Mouse (Mus musculus) thymus, adult 2 months (tissue): ENCODE results near the gene Stk24. TPM values are rescaled to one million over a fixed set of nuclear protein-coding genes. Genes with fewer than 3 reads are reported as not detected.

Source experiments
- DNase-seq: peaks from one replicate; pipeline ENCODE4 v3.0.0; 2021
- H3K27ac ChIP-seq: fragments of 200-500 bp; 2 replicates; pipeline ENCODE4 v1.5.1; 2012; ENCODE audit warnings: low read length, control low read depth; ENCODE audit not compliant: control insufficient read depth, insufficient read depth
- H3K27me3 ChIP-seq: fragments of 200-500 bp; 2 replicates; pipeline ENCODE4 v1.6.1; 2012; ENCODE audit warnings: mild to moderate bottlenecking, low read length, moderate library complexity, mixed read lengths; ENCODE audit not compliant: control insufficient read depth, insufficient read depth
- H3K36me3 ChIP-seq: fragments of 200-500 bp; 2 replicates; pipeline ENCODE4 v1.6.1; 2012; ENCODE audit warnings: mild to moderate bottlenecking, low read length, moderate library complexity; ENCODE audit not compliant: control insufficient read depth, insufficient read depth
- H3K4me1 ChIP-seq: fragments of 200-500 bp; replicated peaks from 2 replicates; pipeline ENCODE4 v1.6.1; 2012; ENCODE audit warnings: low read length; ENCODE audit not compliant: control insufficient read depth, insufficient read depth
- H3K4me3 ChIP-seq: fragments of 200-500 bp; 2 replicates; pipeline ENCODE4 v1.5.1; 2012; ENCODE audit warnings: mild to moderate bottlenecking, low read length, control low read depth, moderate library complexity; ENCODE audit not compliant: control insufficient read depth, insufficient read depth
- CTCF ChIP-seq: fragments of 200-500 bp; IDR thresholded peaks from 2 replicates; pipeline ENCODE4 v1.5.1; 2012; ENCODE audit warnings: mild to moderate bottlenecking, control low read depth, low read length, moderate library complexity, borderline replicate concordance; ENCODE audit not compliant: control insufficient read depth, poor library complexity, insufficient read depth; ENCODE audit errors: extremely low read depth
- POLR2A ChIP-seq: fragments of 200-500 bp; IDR thresholded peaks from 2 replicates; pipeline ENCODE4 v1.6.1; 2012; ENCODE audit warnings: mild to moderate bottlenecking, low read length, control low read depth, moderate library complexity; ENCODE audit not compliant: control insufficient read depth, poor library complexity, insufficient read depth; ENCODE audit errors: extremely low read depth
- WGBS: fragments of 180-500 bp; shearing (Covaris S2); methylation state at CpG from one replicate; pipeline ENCODE4 v1.1.7; 2018; 5-methylcytosine and 5-hydroxymethylcytosine counted together
- polyA plus RNA-seq: library from polyadenylated mRNA; depleted of rRNA; stranded (reverse); fragments of >200 nt; gene quantifications from 2 replicates; pipeline ENCODE4 v1.2.3, GENCODE M21; 2012

The Stk24 gene
- polyA plus RNA-seq, 1 experiment, result 57.1 TPM

DNA sequence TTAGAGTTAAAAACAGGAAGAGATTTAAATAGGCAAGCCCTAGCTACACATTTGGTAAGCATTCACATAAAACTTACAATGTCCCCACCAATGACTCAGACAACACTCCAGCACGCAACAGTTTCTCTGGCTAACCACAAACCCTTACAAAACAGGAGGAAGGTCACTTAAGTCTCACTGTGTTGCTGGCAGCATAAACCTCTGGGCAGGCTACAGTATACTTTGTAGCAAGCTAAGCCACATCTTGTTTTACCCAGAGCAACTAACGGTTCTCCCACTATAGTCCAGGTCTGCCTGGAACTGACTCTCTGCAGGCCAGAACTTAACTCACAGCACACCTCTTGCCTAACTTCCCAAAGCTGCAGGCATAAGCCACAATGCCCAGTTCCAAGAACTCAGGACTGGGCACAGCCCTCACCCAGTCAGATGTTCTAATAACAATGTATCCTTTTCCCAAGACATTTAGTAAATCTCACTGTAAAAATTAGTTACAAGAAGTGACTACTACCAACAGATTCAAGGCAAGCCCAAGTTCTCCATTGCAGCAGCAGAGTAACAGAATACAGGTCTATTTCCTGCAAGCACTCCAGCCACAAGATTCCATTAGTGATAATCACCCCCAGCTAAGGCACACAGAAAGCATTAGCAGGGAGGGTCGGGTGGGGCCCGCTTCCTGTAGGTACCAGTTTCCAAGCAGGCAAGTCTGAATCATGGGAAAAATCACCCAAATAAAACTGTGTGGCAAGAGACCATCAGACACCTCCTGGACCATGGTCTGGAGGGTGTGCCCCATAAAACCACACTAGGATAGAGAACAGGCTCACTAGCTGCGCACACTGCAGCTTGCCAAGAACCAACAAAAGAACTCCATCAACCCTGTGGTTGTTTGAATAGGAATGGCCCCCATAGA, 7.6 kb downstream of the Stk24 start:
- H3K4me3 ChIP-seq, result no peak overlapping the region
- TF ChIP-seq POLR2A, result no peak
- TF ChIP-seq CTCF, result no peak
- no peaks in the 10 kb centered on the region for H3K27me3 ChIP-seq
- peak overlapping the region; percentile 32; the same call in 1 of the 2 replicates for H3K27ac ChIP-seq
- DNase-seq, result no peak
- peaks cover 52% of the 10 kb centered on the region for H3K4me1 ChIP-seq
- WGBS, result 44% methylated on average over 5 of the region's 5 CpGs
- no peaks in the 10 kb centered on the region for H3K36me3 ChIP-seq

DNA sequence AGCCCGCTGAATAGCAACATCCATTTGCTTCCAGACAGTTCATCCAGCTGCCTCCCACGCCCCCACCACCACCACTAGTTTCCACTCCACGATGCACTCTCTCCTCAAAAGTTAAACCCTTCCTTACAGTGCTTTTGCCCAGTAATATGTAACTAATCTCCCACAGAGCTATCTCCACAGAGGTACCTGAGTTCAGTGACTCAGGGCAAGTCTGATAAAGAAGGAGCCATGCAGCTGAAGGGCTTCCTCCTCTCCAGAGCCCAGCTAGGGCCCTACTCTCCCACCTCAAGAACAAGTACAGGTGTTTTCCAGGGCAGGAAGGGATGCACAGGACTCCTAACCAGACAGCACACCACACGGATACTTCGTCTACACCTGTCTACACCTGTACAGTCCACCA, 10.4 kb downstream of the Stk24 start:
- H3K27ac ChIP-seq, result no peak overlapping the region
- H3K36me3 ChIP-seq, result no peaks in the 10 kb centered on the region
- H3K4me3 ChIP-seq, result no peak overlapping the region
- no peaks in the 10 kb centered on the region for H3K27me3 ChIP-seq
- WGBS, result 78% methylated on average over 5 of the region's 5 CpGs
- peaks cover 63% of the 10 kb centered on the region for H3K4me1 ChIP-seq
- TF ChIP-seq CTCF (no peak), POLR2A (no peak)
- DNase-seq, result no peak

DNA sequence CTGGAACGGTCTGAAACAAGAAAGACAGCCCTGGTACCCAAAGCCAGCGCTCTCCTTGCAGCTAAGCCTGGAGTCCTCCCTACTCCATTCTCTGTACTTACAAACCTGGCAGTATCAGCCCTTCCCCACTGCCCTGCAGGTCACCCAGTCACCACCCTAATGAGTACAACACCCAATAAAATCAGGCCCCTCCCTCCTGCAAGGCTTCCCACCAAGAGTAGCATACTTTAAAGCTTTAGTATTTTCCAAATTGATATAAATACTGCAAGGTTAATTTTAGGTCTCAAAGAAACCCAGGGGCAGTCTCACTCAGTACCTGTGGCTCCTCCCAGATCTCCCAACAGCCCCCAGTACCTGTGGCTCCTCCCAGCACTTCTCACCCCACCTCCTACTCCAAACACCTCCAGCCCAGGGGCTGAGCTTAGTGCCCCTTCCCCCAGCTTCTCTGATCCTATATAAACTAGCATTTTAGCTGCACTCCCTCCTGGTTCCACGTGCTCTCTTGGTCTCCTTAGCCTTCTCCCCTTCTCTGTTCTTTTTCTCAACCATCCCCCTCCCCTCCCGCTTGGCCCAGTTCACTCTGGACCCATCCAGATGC, 11.6 kb downstream of the Stk24 start:
- Histone ChIP-seq H3K4me1 (peaks cover 57% of the 10 kb centered on the region), H3K27me3 (no peaks in the 10 kb centered on the region), H3K27ac (no peak overlapping the region), H3K4me3 (no peak overlapping the region), H3K36me3 (no peaks in the 10 kb centered on the region)
- TF ChIP-seq POLR2A (no peak), CTCF (no peak)
- no peak for DNase-seq
- WGBS, result 79% methylated on average over 4 of the region's 4 CpGs

DNA sequence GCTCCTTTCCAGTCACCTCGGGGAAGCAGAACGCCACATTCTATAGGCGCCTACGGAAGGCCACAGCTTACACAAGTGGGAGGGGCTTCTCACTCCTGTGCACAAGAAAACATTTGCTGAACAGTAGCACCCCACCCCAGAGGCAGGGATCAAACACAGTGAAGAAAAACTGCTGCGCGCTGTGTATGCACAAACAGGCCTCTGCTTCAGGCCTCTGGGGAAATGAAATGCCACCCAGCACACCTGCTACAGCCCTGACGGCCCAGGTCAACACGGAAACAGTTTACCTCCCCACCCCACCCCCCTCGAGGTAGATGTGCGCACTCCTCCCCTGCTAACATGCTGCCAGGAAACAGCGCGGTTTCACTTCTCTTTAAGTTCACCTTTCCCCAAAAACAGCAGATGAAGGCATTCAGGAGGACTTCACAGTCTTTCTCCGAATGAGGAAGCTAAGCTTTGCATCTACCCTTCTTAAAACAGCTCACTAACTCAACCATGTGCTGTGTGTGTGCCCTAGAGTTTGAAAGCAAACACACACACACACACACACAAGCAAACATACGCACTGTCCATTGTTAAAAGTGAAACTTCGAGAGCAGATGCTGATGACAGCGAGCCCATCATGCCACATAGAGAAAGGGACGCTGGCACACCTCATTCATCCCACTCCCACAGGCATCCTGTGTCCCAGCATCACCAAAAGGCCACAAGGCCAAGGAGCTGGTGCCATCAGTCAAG, 13.7 kb downstream of the Stk24 start:
- Histone ChIP-seq H3K4me1 (peaks cover 43% of the 10 kb centered on the region), H3K36me3 (no peaks in the 10 kb centered on the region), H3K27me3 (no peaks in the 10 kb centered on the region), H3K4me3 (peak overlapping the region; percentile 41), H3K27ac (peak overlapping the region; percentile 91)
- WGBS, result 1% methylated on average over 17 of the region's 17 CpGs
- DNase-seq, result peak; percentile 75
- TF ChIP-seq POLR2A (0 out of 2 replicates have a peak, but pooled peaks have one; percentile 11), CTCF (no peak)

DNA sequence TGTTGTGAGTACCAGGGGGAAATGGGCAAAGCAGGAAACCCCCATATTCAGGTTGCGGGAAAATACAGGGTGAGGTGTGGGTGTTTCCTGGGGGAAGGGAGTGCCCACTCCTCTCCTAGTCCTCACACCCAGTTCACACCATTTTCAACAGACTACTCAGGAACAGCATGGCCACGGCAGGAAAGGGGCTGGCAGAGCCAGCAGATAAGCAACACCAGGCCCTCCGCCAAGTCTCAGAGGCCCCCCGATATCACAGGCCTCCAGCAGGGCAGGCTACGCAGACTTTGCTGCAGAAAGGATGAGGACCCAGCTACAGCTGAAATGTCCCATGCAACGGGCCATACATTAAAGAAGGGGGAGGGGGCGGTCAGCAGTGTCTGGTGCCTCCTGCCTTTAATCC, 14.4 kb downstream of the Stk24 start:
- Histone ChIP-seq H3K36me3 (no peaks in the 10 kb centered on the region), H3K4me3 (no peak overlapping the region)
- 51% methylated on average over 7 of the region's 7 CpGs for WGBS

DNA sequence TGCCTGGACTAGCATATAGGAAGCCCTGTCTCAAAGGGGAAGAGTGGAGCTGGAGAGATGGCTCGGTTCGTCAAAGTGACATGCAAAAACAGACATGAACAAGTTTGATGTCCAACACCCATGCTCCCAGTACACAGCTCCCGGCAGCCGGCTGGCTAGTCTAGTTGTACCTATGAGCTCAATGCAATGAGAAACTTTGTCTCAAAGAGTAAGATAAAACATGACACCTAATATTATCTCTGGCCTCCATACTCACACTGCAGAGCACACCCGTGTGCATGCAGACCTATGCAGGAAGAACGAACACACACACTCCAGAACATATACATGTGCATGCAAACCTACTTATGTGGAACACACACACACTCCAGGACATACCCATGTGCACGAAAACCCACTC, 15.5 kb downstream of the Stk24 start:
- Histone ChIP-seq H3K4me3 (no peak overlapping the region), H3K27ac (no peak overlapping the region), H3K36me3 (no peaks in the 10 kb centered on the region), H3K27me3 (no peaks in the 10 kb centered on the region), H3K4me1 (peaks cover 49% of the 10 kb centered on the region)
- DNase-seq, result no peak
- WGBS, result 95% methylated on average over 7 of the region's 7 CpGs
- no peak for TF ChIP-seq POLR2A
- no peak for TF ChIP-seq CTCF

More for the DNA sequence above, 14.4 kb downstream of the Stk24 start:
- Histone ChIP-seq H3K27me3 (no peaks in the 10 kb centered on the region), H3K27ac (peak overlapping the region; percentile 91), H3K4me1 (peaks cover 45% of the 10 kb centered on the region)
- TF ChIP-seq POLR2A (no peak), CTCF (no peak)
- no peak for DNase-seq
